Mouse (Mus musculus): Measurements from ENCODE around the gene Gm9964.
A peak's percentile ranks its signal among the peaks of the same experiment; 100 is the strongest.

Gene Gm9964

GRCm38 (mm10) chr11:79299719-79300431 is 3.2 kb upstream of the Gm9964 start:
- DNase-seq (ENCODE audit: low spot score in 2 of 2): no peak

GRCm38 (mm10) chr11:79296167-79296566 is 539 bp downstream of the Gm9964 start:
- no peak for DNase-seq (ENCODE audit: low spot score in 2 of 2)

DNA sequence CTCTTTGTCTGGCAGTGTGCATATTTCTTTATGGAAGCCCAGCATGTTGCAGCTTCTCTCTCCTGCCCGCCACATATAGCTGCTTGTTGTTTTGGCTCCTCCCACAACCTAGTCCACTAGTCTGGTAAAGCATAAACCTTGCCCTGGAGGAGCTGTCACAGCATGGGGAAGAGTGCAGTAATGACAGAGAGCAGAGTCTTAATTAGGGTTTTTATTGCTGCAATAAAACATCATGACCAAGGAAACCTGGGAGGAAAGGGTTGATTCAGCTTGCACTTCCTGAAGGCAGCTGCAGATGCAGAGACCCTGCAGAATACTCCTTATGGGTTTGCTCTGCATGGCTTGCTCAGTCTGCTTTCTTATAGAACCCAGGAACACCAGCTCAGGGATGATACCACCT is 2.7 kb downstream of the Gm9964 start:
- DNase-seq (ENCODE audit: low spot score in 2 of 2): no peak

DNA sequence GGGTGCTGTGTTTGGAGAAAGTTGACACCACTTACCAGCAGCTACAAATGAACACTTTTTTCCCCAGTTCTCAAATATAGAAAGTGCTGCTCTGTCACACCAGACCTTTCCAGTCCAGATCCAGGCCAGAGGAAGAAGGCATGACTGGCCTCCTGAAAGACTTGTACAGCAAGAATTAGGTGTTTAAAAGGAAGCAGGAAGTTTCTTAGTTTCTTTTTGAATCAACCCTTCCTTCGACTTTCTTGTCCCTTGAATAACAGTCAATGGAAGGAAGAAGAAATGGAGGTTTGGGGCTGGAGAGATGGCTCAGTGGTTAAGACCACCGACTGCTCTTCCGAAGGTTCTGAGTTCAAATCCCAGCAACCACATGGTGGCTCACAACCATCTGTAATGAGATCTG is 3.7 kb downstream of the Gm9964 start:
- no peak for DNase-seq (ENCODE audit: low spot score in 2 of 2)

GRCm38 (mm10) chr11:79292130-79292529 is 4.6 kb downstream of the Gm9964 start:
- DNase-seq (ENCODE audit: low spot score in 2 of 2): no peak

- no peak for DNase-seq (ENCODE audit: low spot score in 2 of 2)
These were observed 5.1 kb downstream of the Gm9964 start for GRCm38 (mm10) chr11:79291651-79292050.

DNA sequence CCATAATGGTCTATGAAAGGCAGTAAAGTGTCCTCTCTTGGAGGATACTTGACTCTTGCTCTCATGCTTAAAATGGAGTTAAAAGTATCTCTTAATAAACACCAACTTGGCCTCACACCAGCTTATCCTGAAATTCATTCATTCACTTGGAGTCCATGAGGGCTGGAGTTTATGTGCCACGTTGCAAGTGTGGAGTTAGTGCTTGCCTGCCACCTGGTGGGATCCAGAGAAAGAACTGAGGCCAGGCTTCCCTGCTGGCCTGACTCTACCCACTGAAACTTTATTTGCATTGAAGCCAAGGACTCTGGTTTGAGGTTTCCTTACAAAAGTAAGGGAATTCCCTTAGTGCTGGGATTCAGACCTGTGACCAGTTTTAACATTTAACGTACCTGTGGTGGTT is 6.2 kb downstream of the Gm9964 start:
- DNase-seq (ENCODE audit: low spot score in 2 of 2): peak in 1 of 2 experiments; percentile 42

DNA sequence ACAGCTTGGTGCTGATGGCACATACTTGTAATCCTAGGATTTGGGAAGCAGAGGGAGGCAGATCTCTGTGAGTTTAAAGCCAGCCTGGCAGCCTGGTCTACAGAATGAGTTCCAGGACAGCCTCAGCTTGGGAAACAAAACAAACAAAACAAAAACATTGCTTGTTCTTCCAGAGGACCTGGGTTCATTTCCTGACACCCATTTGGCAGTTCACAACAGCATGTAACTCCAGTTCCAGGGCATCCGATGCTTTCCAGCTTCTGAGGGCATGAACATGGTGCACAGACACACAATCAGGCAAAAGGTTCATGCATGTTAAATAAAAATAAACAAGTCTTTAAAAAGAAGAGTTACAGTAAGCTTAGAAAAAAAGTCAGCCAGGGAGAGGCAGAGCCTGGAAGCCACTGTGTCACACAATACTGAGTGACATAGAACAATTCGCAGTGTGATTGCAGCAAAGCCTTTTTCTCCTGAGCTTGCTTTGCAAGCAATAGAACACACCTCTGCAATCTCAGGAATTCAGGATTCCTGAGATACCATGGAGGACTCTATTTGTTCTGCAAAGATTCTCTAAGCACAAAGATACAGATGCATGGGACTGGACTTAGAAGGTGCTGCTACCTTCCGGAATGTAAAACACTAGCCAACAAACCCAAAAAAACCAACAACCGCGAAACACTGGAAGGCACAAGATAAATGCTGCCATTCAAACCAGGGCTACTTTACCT is 7.6 kb downstream of the Gm9964 start:
- DNase-seq (ENCODE audit: low spot score in 2 of 2): no peak

DNA sequence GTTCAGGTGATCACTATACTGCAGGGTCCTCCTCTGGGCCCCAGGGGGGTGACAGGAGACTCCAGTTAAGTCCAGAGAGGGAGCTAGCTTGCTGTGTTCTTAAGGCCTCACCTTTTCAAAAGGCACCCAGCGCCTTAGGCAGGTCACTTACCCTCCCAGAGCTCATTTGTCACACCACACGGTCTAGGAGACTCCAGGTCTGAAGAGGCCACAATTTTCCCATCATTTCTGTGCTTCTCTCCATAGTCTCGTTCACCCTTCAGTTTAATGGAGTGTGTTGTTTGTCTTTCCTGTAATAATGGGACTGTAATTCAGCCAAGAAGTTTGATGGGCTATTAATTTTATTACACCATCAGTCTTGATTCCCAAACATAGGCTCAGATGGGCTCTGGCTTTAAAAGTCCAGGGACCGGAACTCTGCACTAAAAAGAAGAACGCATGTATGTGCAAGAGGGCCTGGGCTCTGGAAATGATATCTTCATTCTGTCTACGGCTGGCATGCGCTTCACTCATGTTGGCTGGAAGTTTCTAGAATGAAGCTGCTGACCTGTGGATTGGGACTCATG is 8.3 kb downstream of the Gm9964 start:
- no peak for DNase-seq (ENCODE audit: low spot score in 2 of 2)

GRCm38 (mm10) chr11:79287447-79287846 is 9.3 kb downstream of the Gm9964 start:
- no peak for DNase-seq (ENCODE audit: low spot score in 2 of 2)

DNA sequence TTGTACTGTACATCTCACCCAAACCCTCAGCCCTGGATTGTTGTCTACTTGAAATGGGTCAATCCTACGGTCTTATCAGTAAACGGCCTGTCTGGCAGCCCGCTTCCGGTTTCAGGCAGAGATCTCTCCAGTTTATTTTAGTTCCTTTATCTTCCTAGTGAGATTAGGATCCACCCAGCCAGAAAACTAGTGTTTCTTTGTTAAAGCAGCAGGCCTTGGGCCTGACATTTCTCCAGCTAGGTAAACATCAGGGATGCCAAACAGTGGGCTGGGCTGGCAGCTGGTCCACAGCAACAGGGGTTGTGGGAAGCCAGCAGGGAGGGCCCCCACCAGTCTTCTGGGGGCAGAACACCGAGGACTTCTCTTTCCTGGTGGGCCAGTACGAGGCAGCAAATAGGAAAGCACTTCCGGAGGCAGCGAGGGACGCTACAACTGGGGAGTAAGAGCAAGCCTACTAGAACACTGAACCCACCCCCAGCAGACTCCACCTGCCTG is 10.4 kb downstream of the Gm9964 start:
- no peak for DNase-seq (ENCODE audit: low spot score in 2 of 2)

DNA sequence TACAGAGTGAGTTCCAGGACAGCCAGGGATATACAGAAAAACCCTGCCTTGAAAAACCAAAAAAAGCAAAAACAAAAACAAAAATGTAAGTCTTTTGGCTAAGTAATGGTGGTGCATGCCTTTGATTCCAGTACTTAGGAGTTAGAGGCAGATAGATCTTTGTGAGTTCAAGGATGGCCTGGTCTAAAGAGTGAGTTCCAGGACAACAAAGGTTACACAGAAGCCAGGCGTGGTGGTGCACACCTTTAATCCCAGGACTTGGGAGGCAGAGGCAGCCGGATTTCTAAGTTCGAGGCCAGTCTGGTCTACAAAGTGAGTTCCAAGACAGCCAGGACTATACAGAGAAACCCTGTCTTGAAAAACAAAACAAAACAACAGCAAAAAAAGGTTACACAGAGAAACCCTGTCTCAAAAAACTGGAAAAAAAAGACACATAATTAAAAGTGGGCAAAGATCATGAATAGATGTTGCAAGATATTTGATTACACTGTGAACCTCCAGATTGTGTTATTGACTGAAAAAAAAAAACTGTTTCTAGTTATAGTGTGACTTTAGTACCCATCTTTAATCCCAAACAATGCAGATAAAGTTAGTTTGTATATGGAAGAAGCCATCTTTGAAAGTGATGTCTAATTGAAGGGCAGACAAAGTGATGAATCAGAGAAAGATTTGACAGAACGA is 13.2 kb downstream of the Gm9964 start:
- no peak for DNase-seq (ENCODE audit: low spot score in 2 of 2)

DNA sequence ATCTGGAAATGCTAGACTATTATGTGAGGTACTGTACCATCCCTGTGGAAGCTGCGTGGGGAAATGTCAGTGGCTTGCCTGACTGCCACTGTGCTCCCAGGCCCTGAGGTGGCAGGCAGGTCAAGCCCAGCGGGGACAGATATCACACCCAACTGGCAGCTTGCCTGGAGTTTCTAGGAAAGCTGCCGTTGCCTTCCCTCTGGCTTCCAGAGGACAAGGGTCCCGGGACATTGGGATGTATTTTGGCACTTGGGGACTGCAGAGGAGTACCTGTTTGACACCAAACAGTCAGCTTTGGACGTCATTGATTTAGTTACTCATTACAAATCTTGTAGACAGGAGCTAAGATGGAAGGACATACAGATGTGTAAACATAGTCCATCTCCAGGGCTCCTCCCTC is 15.3 kb downstream of the Gm9964 start:
- no peak for DNase-seq (ENCODE audit: low spot score in 2 of 2)

GRCm38 (mm10) chr11:79279732-79280405 is 16.8 kb downstream of the Gm9964 start:
- no peak for DNase-seq (ENCODE audit: low spot score in 2 of 2)

DNA sequence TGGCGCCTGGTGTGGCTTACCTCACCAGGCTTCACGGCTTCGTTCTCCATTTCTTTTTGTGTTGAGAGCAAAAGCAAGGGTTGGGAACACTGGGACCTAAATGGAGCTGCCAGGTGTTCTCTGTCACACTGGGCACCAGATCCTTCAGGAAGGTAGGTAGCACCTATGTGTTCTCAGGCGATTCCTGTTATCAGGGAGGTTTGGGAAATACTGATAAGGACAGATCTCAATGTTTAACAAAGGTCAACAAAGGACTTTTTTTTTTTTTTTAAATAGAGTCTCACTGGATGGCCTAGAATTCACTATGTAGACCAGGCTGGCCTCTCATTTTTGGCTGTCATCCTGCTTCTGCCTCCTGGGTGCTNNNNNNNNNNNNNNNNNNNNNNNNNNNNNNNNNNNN is 22.9 kb downstream of the Gm9964 start:
- no peak for DNase-seq (ENCODE audit: low spot score in 2 of 2)

DNA sequence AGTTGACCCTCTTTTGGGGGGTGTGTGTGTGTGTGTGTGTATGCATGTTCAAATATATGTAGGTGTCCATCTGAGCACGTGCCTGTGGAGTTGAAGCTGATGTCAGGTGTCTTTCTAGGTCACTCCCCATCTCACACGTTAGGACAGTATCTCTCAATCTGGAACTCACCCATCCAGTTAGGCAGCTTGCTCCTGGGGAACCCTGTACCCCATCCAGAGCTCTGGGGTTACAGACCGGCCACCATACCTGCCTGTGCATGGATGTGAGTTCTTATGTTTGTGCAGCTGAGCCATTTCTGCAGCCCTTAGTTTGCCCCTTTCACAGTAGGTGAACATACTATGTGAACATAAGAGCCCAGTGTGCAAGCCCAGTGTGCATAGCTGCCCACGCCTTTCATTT is 23.7 kb downstream of the Gm9964 start:
- no peak for DNase-seq (ENCODE audit: low spot score in 2 of 2)

DNA sequence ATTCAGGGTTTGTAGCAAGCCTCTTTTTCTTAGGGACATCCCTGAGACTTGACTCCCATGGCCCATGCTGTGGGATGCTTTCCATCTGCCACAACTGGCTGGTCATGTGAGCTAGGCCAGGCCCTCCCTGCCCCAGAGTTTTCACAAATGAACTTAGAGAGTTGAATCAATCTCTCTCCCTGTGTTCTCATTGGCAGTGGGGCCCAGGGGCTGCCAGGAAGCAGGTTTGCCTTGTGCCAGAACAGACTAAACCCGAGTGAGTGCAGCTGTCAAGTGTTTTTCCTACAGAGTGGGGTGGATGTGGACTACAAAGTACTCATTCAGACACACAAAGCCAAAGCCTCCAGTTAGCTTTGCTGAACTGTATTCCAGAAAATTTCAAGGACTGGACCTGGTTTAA is 29.5 kb downstream of the Gm9964 start:
- no peak for DNase-seq (ENCODE audit: low spot score in 2 of 2)

DNA sequence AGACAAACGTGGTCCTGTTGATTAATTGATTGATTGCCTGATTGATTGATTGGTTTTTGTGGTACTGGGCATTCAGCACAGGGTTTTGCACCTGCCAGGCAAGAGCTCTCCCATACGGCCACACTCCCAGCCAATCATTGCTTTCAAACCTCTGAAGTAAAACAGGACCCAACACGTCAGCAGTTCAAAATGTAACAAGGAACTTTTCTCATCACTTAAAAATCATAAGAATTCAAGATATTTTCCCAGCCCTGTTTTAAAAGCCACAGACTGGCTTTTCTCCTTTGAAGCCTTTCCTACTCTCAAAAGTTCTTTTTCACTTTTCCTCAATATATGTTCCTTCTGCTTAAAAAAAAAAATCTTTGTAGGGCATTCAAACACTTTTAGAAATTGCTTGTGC is 32.3 kb downstream of the Gm9964 start:
- DNase-seq (ENCODE audit: low spot score in 2 of 2): no peak

DNA sequence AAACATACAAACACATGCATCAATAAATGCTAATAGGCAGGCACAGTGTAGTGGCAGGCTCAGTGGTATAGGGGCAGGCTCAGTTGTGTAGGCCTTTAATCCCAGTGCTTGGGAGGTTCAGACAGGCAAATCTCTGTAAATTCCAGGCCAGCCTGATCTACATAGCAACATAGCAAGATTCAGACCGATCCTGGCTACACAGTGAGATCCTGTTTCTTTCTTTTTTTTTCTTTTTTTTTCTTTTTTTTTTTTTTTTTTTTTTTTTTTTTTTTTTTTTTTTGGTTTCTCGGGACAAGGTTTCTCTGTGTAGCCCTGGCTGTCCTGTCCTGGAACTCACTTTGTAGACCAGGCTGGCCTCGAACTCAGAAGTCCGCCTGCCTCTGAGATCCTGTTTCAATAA is 36.6 kb downstream of the Gm9964 start:
- DNase-seq (ENCODE audit: low spot score in 2 of 2): peak in 1 of 2 experiments; percentile 20

DNA sequence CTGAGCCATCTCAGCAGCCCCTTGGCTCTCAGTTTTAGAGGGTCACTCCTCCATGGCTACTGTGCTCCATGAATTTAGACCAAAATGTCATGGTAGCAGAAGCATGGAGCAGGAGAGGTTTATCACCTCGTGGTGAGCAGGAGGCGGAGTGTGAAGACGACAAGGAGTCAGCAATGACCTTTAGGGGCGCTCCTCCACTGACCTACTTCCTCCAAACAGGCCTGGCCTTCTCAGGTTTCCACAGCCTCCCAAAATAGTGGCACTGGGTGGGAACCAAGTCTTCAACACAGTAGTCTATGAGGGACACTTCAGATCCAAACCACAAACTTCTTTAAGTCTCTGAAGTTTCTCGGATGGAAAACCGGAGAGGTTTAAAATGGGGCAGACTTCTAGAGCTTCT is 38.0 kb downstream of the Gm9964 start:
- DNase-seq (ENCODE audit: low spot score in 2 of 2): peak in 1 of 2 experiments; percentile 48

GRCm38 (mm10) chr11:79254391-79255098 is 42.2 kb downstream of the Gm9964 start, which contains the start of gene Wsb1:
Gene Wsb1, minus strand, starts transcription at chr11:79254671.
- peak; percentile 89 to 93 for DNase-seq (ENCODE audit: low spot score in 2 of 2)
